Mouse (Mus musculus) MEL (cell line): Measurements from ENCODE around the gene Frmd4a. TPM values are rescaled to one million over a fixed set of nuclear protein-coding genes. Genes with fewer than 3 reads are reported as not detected.

Experiments used
- DNase-seq: peaks from one replicate; pipeline ENCODE4 v3.0.0; 2011; ENCODE audit warnings: low read depth, low spot score
- H3K27ac ChIP-seq: 2 replicates; pipeline ENCODE4 v1.5.1; 2012; ENCODE audit warnings: low read depth, mild to moderate bottlenecking, control low read depth, low read length, moderate library complexity; ENCODE audit not compliant: control insufficient read depth
- H3K27me3 ChIP-seq, 2 experiments: fragments of 150-350 bp in 1 of 2; sonication (generic) in 1 of 2; 2 replicates each; pipeline ENCODE4 v1.6.1; 2012; ENCODE audit warnings: low read length in 2 of 2, mild to moderate bottlenecking in 2 of 2, improper control_type of control experiment in 1 of 2, moderate library complexity in 1 of 2; ENCODE audit not compliant: insufficient read depth in 2 of 2, control insufficient read depth in 1 of 2
- H3K36me3 ChIP-seq, 2 experiments: 2 replicates each; pipeline ENCODE4 v1.6.1; 2012 to 2014; ENCODE audit warnings: low read length in 2 of 2, improper control_type of control experiment in 1 of 2, inconsistent platforms in 1 of 2, mild to moderate bottlenecking in 1 of 2; ENCODE audit not compliant: insufficient read depth in 2 of 2, control insufficient read depth in 1 of 2
- H3K4me1 ChIP-seq, 2 experiments: fragments of 150-350 bp in 1 of 2; sonication (generic) in 1 of 2; 2 replicates each; pipeline ENCODE4 v1.6.1; 2012; ENCODE audit warnings: low read length in 2 of 2, improper control_type of control experiment in 1 of 2, mild to moderate bottlenecking in 1 of 2; ENCODE audit not compliant: insufficient read depth in 2 of 2, control insufficient read depth in 1 of 2
- H3K4me3 ChIP-seq, 2 experiments: fragments of 150-350 bp in 1 of 2; sonication (generic) in 1 of 2; 2 replicates each; pipeline ENCODE4 v1.5.1; 2012; ENCODE audit warnings: low read depth in 2 of 2, low read length in 2 of 2, mild to moderate bottlenecking in 2 of 2, moderate library complexity in 2 of 2, control low read depth in 1 of 2, improper control_type of control experiment in 1 of 2; ENCODE audit not compliant: control insufficient read depth in 1 of 2, insufficient read depth in 1 of 2
- H3K79me2 ChIP-seq: 2 replicates; pipeline ENCODE4 v1.6.1; 2012; ENCODE audit warnings: mild to moderate bottlenecking, low read length, moderate library complexity; ENCODE audit not compliant: control insufficient read depth, poor library complexity, insufficient read depth
- H3K9ac ChIP-seq: 2 replicates; pipeline ENCODE4 v1.6.1; 2012; ENCODE audit warnings: low read depth, mild to moderate bottlenecking, control low read depth, low read length, moderate library complexity; ENCODE audit not compliant: control insufficient read depth, poor library complexity, severe bottlenecking
- H3K9me3 ChIP-seq: fragments of 150-350 bp; sonication (generic); replicated peaks from 2 replicates; pipeline ENCODE4 v1.6.1; 2012; ENCODE audit warnings: mild to moderate bottlenecking, low read length, improper control_type of control experiment, moderate library complexity; ENCODE audit not compliant: insufficient read depth
- BHLHE40 ChIP-seq: IDR thresholded peaks from 2 replicates; pipeline ENCODE4 v1.6.1; 2012; ENCODE audit warnings: low read depth, mild to moderate bottlenecking, inconsistent platforms, low read length, improper control_type of control experiment, borderline replicate concordance
- E2F4 ChIP-seq: IDR thresholded peaks from 2 replicates; pipeline ENCODE4 v1.6.1; 2011; ENCODE audit warnings: low read depth, low read length, improper control_type of control experiment, borderline replicate concordance
- ELF1 ChIP-seq: IDR thresholded peaks from 2 replicates; pipeline ENCODE4 v1.6.1; 2014; ENCODE audit warnings: low read depth, mild to moderate bottlenecking, inconsistent platforms, low read length, improper control_type of control experiment, moderate library complexity
- EP300 ChIP-seq, 2 experiments: IDR thresholded peaks; 2 replicates each; pipeline ENCODE4 v1.6.1; 2011; ENCODE audit warnings: improper control_type of control experiment in 2 of 2, low read length in 2 of 2, low read depth in 1 of 2, mild to moderate bottlenecking in 1 of 2
- ETS1 ChIP-seq: IDR thresholded peaks from 2 replicates; pipeline ENCODE4 v1.6.1; 2012; ENCODE audit warnings: low read depth, mild to moderate bottlenecking, inconsistent platforms, low read length, improper control_type of control experiment, moderate library complexity
- GATA1 ChIP-seq: IDR thresholded peaks from 2 replicates; pipeline ENCODE4 v1.6.1; 2011; ENCODE audit warnings: low read depth, low read length, improper control_type of control experiment
- MAFK ChIP-seq: IDR thresholded peaks from 2 replicates; pipeline ENCODE4 v1.6.1; 2011; ENCODE audit warnings: low read depth, mild to moderate bottlenecking, low read length, improper control_type of control experiment, borderline replicate concordance
- MAX ChIP-seq: IDR thresholded peaks from 2 replicates; pipeline ENCODE4 v1.6.1; 2011; ENCODE audit warnings: low read length, improper control_type of control experiment
- MAZ ChIP-seq: IDR thresholded peaks from 2 replicates; pipeline ENCODE4 v1.6.1; 2012; ENCODE audit warnings: low read depth, mild to moderate bottlenecking, inconsistent platforms, low read length, improper control_type of control experiment
- MXI1 ChIP-seq: IDR thresholded peaks from 2 replicates; pipeline ENCODE4 v1.6.1; 2011; ENCODE audit warnings: mild to moderate bottlenecking, low read depth, low read length, improper control_type of control experiment
- MYC ChIP-seq: IDR thresholded peaks from 2 replicates; pipeline ENCODE4 v1.6.1; 2011; ENCODE audit warnings: low read depth, mild to moderate bottlenecking, low read length, improper control_type of control experiment, moderate library complexity
- NELFE ChIP-seq: IDR thresholded peaks from 2 replicates; pipeline ENCODE4 v1.6.1; 2011; ENCODE audit warnings: low read depth, low read length, improper control_type of control experiment
- NRF1 ChIP-seq: IDR thresholded peaks from 2 replicates; pipeline ENCODE4 v1.6.1; 2014; ENCODE audit warnings: low read depth, mild to moderate bottlenecking, inconsistent platforms, low read length, improper control_type of control experiment, moderate library complexity; ENCODE audit not compliant: poor library complexity, insufficient read depth, severe bottlenecking
- SMC3 ChIP-seq: IDR thresholded peaks from 2 replicates; pipeline ENCODE4 v1.6.1; 2011; ENCODE audit warnings: low read depth, low read length, improper control_type of control experiment
- TCF12 ChIP-seq: IDR thresholded peaks from 2 replicates; pipeline ENCODE4 v1.6.1; 2014; ENCODE audit warnings: low read depth, mild to moderate bottlenecking, inconsistent platforms, low read length, improper control_type of control experiment, moderate library complexity
- USF1 ChIP-seq: IDR thresholded peaks from 2 replicates; pipeline ENCODE4 v1.6.1; 2014; ENCODE audit warnings: low read depth, mild to moderate bottlenecking, inconsistent platforms, low read length, improper control_type of control experiment, moderate library complexity
- USF2 ChIP-seq, 2 experiments: IDR thresholded peaks; 2 replicates each; pipeline ENCODE4 v1.6.1; 2011 to 2012; ENCODE audit warnings: improper control_type of control experiment in 2 of 2, low read length in 2 of 2, borderline replicate concordance in 1 of 2, inconsistent platforms in 1 of 2, low read depth in 1 of 2, mild to moderate bottlenecking in 1 of 2; ENCODE audit not compliant: insufficient read depth in 1 of 2
- ZC3H11A ChIP-seq: IDR thresholded peaks from 2 replicates; pipeline ENCODE4 v1.6.1; 2012; ENCODE audit warnings: low read depth, mild to moderate bottlenecking, inconsistent platforms, low read length, improper control_type of control experiment
- ZKSCAN1 ChIP-seq: IDR thresholded peaks from 2 replicates; pipeline ENCODE4 v1.6.1; 2012; ENCODE audit warnings: low read depth, mild to moderate bottlenecking, inconsistent platforms, low read length, improper control_type of control experiment, moderate library complexity
- polyA plus RNA-seq, 2 experiments: library from polyadenylated mRNA; stranded (reverse) in 1 of 2; unstranded in 1 of 2; fragments of >175 nt in 1 of 2; fragments of >200 nt in 1 of 2; gene quantifications; 2 replicates each; pipeline versions ENCODE4 v1.2.1 to v1.2.4; 2012; ENCODE audit warnings: low replicate concordance in 2 of 2, low read depth in 1 of 2; ENCODE audit not compliant: insufficient read length in 2 of 2, insufficient read depth in 1 of 2, missing spikeins in 1 of 2
- total RNA-seq: library from RNA; depleted of rRNA; stranded (reverse); fragments of 300-350 nt; gene quantifications from 2 replicates; pipeline ENCODE4 v1.2.3, GENCODE M21; 2012

Frmd4a gene
- total and polyA plus RNA-seq, 3 experiments: 6.4 to 14.4 TPM; not detected in 1

DNA sequence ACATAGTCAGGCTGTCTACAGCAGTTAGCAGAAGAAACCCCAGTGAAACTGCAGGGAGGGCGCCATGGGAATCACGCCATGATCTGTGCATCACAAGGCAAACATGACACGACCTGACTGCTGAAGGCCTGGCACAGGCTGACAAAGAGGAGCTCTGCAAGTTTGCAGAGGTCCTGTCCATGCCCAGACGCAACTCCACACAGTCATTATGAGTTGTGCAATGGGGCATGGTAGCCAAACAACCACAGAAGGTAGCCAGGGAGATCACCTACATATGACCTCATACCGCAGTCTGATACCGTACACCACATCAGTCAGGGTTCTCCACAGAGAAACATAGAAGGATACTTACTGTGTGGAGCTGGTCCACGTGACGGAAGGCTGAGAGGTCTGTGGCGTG, 489.1 kb downstream of the Frmd4a start:
- no peak overlapping the region for H3K4me3 ChIP-seq
- H3K27ac ChIP-seq: no peak overlapping the region
- H3K9ac ChIP-seq: no peak overlapping the region
- H3K27me3 ChIP-seq: peaks cover 0 to 2% of the 10 kb centered on the region in 2 experiments; a peak in 1 of 4 replicates
- no peaks in the 10 kb centered on the region for H3K79me2 ChIP-seq
- TF ChIP-seq GATA1: no peak
- TF ChIP-seq NELFE: no peak
- no peak for TF ChIP-seq ETS1
- TF ChIP-seq USF2 (IDR thresholded peaks at IDR 0.05; ENCODE audit: borderline replicate concordance in 1 of 2, insufficient read depth in 1 of 2, low read depth in 1 of 2, low read length in 2 of 2): no peak
- TF ChIP-seq EP300 (IDR thresholded peaks at IDR 0.05; ENCODE audit: low read depth in 1 of 2, low read length in 2 of 2): no peak
- no peak for TF ChIP-seq ZC3H11A
- TF ChIP-seq BHLHE40: no peak
- TF ChIP-seq ELF1: no peak
- no peak for TF ChIP-seq MAX
- no peak for TF ChIP-seq USF1
- no peak for TF ChIP-seq MXI1
- TF ChIP-seq SMC3: no peak
- TF ChIP-seq ZKSCAN1: no peak
- no peak for TF ChIP-seq NRF1
- no peak for TF ChIP-seq MAFK
- peaks cover 0 to 7% of the 10 kb centered on the region in 2 experiments; a peak in 2 of 4 replicates for H3K36me3 ChIP-seq
- no peak for DNase-seq
- no peaks in the 10 kb centered on the region for H3K9me3 ChIP-seq
- peaks cover 2 to 9% of the 10 kb centered on the region in 2 experiments for H3K4me1 ChIP-seq

DNA sequence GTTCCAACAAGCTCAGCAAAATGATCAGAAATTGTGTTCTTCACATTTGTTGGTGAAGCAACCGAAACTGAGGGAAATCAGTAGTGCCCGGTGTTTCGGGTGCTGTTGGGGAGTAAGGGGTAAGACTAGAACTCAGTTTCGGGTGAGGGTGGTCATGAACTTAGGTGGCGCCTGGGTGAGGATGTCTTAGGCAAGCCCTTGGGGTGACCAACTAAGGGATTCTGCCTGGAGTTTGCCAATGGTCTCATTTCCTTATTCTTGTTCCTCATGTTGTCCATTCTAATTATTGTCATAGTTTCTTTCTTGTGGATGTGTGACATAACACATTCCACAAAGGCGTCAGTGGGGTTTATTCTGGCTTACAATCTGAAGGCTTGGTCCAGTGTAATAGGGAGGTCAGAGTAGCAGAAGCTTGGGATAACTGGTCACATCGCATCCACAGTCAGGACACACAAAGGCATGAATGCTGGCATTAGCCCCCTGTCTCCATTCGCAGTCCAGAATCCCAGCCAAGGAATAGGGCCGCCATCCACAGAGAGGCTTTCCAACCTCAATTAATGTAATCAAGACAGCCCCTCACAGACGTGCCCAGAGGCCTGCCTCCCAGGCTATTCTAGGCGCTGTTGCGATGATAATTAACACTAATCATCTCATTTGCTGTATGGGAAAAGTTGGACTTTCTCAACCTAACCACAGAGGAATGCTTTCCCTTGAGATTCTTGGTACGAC, 490.5 kb downstream of the Frmd4a start:
- Histone ChIP-seq H3K36me3 (peaks cover 0 to 9% of the 10 kb centered on the region in 2 experiments; a peak in 2 of 4 replicates), H3K9ac (no peak overlapping the region), H3K9me3 (no peaks in the 10 kb centered on the region), H3K4me3 (no peak overlapping the region), H3K27me3 (peaks cover 0 to 2% of the 10 kb centered on the region in 2 experiments; a peak in 1 of 4 replicates), H3K79me2 (no peaks in the 10 kb centered on the region)
- TF ChIP-seq MXI1 (no peak), SMC3 (no peak), MYC (no peak), MAZ (no peak), TCF12 (no peak), E2F4 (no peak)
- TF ChIP-seq, all 39 proteins: peak for 0
- DNase-seq: no peak
- H3K4me1 ChIP-seq: peaks cover 4 to 9% of the 10 kb centered on the region in 2 experiments
- H3K27ac ChIP-seq: no peak overlapping the region
